Mouse (Mus musculus): ENCODE measurements around the gene Zbtb11.

Zbtb11 gene

DNA sequence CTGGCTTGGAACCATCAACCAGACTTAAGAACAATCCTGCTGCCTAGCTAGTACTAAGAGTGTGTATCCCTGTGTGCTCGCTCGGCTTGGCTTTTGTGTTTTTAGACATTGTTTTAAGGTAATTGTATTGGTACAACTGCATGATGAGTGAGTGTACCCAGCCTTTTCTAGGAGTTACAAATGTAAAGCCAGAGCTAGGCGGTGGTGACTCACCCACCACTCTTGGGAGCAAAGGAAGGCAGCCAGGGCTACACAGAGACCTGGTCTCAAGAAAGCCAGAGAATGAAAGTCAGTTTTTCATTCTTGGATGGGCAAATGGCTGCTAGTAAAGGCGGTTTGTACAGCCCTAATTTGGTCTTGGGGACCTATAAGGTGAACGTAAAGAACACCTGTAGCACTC is 3.3 kb upstream of the Zbtb11 start:
- DNase-seq (ENCODE audit: low read depth, low spot score), result no peak

DNA sequence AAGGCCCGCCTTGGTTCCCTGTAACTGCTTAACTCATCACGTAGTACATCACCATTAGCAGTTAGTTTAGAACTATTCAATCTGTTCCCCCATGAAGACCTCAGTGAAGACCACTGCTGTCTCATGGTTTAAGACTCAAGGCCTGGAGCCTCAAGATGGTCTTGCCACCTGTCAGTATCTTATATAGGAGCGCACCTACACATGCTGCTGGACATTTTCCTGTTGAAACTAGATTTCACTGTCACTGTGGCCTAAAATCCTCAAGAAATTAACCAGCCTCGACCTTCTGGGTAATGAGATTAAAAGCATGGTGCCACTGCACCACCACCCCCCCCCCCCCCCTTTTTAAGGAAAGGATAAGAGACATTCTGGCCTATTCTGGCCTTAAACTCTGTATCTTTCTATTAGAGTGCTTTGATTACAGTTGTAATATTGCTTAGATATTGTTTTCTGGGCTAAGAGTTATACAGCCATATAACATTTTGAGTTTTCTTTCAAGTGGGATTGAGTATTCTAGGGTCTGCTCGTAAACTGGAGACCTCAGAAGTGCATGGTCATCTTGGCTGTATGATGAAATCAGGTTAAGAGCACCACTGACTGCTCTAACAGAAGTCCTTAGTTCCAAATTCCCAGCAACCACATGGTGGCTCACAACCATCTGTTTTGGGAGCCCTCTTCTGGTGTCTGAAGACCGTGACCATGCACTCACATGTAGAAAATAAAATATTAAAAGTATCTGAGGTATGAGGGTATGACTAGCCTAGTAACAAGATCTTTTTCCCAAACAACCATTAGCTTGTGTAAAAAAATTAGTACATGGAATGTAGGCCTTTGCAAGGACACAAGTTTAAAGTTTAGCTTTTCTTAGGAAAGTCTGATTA is 1.7 kb upstream of the Zbtb11 start:
- DNase-seq (ENCODE audit: low read depth, low spot score), result peak; percentile 48

DNA sequence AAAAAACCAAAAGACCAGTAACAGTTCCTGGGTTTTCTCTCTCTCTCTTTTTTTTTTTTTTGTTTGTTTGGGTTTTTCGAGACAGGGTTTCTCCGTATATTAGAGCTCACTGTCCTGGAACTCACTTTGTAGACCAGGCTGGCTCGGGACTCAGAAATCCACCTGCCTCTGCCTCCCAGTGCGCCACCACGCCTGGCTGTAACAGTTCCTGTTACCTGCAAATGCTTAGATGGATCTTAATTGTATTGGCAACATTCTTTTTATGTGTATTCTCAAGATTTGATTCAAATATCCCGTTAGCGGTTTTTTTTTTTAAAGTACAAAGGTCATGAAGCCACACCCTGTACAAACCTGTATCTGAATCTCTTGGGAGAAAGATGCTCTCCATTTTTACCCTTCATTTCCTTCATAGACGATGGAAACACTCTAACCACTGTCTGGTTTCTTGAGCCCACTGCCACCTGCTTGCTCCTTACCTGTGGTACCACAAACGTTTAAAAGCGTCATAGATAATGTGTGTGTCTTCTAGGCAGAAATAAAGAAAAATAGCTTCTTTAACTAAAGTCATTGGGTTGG is 969 bp upstream of the Zbtb11 start:
- no peak for DNase-seq (ENCODE audit: low read depth, low spot score)

DNA sequence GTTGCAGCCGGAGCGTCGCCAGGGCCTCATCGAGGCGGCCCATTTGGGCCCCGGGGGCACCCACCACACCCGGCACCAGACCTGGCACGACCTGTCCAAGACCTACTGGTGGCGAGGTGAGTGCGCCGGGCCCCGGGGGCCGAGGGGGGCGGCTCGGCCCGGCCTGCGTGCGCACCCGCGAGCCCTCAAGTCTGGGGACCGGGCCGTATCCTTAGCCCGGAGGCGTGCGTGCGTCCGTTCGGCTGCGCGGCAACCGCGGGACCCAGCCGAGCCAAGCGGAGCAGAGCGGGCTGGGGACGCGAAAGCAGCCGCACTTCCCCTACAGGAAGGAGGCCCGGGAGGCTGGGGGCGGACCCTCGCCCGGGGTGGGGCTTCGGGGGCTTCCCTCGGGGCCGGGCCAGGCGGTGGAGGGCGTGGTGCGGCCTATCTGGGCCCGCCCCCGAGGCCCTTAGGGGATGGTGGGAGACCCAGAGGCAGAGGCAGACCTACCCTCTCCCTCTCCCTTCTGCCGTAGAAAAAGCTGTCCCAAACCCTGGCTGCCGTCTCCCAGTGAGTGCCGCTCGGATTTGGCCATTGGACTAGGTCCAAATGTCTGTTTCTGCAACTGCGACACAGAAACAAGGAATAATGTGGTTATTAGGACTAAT is 696 bp downstream of the Zbtb11 start:
- peak; percentile 92 for DNase-seq (ENCODE audit: low read depth, low spot score)

DNA sequence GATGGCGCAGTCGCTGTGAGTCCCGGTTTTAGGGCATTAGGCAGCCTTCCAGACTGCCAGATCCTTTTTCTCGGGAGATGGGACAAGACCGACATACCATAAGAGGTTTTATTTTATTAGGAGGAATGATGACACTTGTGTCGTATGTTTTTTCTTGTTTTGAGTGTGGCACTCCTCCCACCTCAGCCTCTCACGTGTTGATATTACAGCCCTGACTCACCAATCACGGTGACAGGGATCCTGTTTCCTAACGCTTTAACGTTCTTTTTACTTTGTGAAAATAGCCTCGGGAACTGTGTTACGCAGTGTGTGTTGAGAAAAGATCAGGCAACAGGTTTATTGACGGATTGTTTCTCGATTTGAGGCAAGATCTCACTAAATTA is 1.2 kb downstream of the Zbtb11 start:
- DNase-seq (ENCODE audit: low read depth, low spot score), result no peak

DNA sequence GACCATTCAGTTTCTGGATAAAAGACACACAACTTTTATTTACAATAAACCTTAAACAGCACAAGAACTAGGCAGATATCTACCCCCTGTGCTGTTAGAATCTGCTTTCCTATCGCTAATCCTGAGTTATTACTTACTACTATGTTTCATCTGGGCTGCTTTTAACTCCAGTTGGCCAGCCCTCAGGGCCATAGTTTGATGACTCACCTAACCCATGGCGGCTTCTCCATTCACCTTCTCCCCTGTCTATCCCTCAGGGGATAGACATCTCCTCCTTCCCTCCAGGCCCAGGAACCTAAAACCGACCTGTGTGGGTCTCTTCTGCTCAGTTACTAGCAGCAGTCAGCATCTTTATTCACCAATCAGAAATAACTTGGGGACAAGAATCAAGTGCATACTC is 12.3 kb downstream of the Zbtb11 start:
- no peak for DNase-seq (ENCODE audit: low read depth, low spot score)

DNA sequence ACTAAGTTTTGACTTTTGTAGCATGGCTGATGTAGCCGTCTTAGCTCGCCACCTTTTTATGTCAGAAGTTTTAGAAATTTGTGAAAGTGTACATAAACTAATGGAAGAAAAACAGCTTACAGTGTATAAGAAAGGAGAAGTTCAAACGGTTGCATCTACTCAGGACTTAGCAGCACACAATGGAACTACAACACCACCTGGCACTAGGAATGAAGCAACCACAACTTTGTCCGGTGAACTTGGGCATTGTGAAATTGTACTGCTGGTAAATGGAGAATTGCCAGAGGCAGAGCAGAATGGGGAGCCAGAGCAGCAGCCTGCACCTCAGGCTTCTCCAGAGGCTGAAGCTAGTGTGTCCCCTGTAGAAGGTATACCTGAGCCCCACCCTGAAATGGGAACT is 16.6 kb downstream of the Zbtb11 start:
- no peak for DNase-seq (ENCODE audit: low read depth, low spot score)

DNA sequence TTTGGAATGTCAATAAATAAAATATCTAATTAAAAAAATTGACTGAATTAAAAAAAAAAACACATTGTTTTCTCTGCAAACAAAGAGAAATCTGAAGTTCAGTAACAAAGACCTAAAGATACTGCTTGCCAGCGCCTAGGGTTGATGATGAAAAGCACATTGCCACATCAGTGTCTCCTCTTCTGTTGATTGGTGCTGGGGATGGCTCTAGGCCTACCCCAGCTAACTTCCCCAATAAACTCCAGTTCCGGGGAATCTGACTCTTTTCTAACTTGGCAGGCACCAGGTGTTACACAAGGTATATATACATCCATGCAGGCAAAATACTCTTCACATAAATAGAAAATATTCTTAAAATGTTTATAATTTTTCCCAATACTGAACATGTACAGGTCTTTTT is 20.6 kb downstream of the Zbtb11 start:
- DNase-seq (ENCODE audit: low read depth, low spot score), result no peak

DNA sequence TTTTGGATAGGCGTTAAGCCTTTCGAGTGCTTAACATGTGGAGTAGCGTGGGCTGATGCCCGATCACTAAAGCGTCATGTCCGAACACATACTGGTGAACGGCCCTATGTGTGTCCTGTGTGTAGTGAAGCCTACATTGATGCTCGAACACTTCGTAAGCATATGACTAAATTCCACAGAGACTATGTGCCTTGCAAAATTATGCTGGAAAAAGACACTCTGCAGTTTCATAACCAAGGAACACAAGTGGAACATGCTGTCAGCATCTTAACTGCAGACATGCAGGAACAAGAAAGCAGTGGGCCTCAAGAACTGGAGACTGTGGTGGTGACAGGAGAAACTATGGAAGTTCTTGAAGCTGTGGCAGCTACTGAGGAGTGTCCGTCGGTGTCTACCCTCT is 33.1 kb downstream of the Zbtb11 start:
- no peak for DNase-seq (ENCODE audit: low read depth, low spot score)

DNA sequence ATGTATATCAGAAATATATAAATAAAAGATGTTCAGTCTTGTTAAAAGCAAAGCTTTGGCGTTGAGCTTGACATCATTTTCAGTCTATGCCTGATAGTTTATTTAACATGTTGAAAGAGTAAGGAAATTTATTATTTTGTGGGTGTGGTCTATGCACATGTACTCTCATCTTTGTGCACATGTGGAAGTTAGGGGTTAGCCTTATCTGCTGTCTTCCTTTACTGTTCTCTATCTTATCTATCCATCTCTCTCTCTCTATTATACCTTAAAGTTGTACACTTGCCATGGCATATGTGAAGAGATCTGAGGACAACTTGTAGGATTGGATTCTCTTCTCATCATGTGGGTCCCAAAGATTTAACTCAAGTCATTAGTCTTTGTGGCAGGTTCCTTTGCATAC is 35.2 kb downstream of the Zbtb11 start:
- no peak for DNase-seq (ENCODE audit: low read depth, low spot score)

DNA sequence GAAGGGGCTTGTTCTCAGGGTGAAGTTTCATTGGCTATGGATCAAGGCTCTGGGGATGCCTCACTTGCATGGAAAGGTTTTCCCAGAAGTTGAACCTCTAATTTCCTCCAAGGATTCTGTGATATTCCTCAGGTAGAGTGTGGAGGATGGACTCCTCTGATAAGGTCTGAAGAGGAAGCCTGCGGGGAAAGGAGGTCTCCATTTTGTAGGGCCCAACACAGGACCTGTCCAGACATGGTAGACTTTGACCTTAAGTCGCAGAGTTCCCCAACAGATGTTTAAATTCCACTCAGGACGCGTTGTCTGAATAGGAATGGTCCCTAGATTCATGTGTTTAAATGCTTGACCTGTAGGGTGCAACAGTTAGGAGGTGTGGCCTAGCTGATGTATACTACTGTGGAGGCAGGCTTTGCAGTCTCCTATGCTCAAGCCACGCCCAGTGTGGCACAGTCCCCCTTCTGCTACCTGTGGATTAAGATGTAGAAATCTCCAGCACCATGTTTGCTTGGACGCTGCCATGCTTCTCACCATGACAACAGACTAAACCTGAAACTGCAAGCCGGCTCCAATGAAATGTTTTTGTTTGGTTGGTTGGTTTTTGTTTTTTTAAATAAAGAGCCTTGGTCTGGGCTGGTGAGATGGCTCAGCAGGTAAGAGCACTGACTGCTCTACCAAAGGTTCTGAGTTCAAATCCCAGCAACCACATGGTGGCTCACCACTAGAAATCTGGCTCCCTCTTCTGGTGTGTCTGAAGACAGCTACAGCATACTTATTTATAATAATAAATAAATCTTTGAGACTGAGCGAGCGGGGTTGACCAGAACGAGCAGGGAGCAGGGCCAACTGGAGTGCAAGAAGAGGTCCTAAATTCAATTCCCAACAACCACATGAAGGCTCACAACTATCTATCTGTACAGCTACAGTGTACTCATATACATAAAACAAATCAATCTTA is 39.4 kb downstream of the Zbtb11 start:
- peak; percentile 32 for DNase-seq (ENCODE audit: low read depth, low spot score)

DNA sequence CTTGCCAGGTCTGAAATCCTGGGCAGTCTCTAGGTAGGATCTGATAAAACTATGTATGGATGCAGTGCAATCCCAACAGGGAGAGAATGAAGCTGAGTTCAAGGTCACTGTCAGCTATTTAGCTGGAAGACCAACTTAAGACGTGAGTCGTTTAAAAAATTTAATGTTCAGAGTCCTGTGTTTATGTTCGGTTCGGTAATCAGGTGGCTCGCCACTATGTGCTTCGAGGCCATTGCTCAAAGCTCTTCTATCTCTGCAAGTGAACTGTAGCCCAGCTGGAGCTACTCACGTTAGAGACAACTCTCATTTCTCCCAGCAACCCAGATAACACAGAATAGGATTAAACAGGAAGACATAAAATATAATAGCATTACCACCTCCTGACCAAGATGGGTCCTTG is 40.4 kb downstream of the Zbtb11 start:
- no peak for DNase-seq (ENCODE audit: low read depth, low spot score)

DNA sequence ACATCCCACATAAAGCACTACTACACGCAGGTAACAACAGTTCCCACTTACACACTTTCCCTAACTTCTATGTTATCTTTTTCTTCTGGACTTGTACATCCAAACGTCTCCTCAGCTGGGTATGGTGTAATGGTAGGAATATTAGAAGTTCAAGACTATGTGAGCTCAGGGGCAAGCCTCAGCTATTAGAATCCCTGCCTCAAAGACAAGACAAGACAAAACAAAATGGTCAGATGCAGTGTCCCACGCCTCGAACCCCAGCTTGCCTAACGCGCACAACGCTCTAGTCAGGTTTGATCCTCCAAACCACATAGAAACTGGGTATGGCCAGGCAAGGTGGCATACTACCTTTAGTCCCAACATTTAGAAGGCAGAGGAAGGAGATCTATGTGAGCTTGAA is 46.0 kb downstream of the Zbtb11 start:
- DNase-seq (ENCODE audit: low read depth, low spot score), result no peak

DNA sequence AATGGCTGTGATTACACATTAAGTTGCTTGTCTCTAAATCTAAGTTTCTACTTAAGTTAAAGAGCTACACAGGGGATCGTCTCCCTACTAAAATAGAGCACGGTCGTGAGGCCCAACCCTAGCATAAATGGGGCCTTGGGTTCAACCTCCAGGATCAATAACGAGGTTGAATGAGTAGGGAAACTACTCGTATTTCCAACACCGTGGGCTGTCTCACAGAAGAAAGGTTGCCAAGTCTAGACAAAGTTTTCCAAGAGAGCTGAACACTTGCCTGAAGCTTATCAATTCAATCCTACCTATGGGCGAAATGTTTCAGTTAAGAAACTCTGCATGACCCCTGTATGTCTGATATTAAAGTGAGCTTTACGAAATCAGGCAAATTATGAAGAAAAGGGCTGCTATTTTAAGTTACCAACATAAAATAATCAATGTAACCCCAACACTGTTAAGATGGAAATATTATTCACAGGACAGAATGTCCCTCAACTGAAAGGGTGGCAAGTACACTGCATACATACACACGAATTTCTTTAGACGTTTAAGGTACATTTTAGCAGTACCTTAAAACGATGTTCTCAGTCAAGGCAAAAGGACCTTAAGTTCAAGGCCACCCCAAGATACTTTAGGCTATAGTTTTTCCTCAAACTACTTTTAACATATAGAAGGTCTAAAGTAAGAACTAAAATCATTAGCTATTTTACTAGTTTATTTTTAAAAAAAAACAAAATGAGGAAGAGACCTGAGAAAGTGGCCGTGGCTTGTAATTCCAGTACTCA is 54.4 kb downstream of the Zbtb11 start:
- no peak for DNase-seq (ENCODE audit: low read depth, low spot score)

DNA sequence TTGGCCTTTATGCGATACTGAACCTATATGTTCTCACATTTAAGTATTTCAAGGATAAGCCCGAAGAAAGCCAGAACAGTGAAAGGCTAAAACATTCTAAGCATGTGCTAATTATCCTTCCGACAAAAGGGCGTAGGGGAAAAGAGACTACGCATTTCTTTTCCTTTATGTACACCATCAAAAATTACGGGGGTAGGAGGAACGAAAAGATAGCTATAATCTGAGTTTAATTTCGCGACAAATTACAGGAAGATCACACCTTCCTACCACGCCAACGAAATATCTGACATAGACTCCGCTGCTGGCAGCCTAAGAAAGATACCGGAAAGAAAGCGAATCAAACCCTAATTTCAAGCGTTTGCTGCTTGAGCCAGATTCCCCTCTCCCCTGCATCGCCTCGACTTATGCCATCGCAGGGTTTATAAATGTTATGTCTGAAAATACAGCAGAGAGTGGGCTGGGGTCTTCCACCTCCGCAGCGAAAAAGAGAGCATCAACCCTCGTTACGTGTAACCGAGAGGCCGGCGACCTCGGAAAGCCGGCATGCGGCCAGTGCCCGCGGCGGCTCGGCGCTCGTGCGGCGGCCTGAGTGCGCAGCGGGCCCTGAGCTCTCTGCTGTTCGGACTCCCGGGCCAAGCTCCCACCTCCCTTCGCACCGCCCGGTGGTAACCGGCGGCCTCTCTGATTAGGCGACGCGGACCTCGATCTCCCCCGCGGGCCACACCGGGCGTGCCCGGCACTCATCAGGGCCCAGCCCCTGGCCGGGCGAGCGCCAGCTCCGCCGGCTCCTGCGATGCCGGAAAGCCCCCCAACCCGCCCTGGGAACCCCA is 55.3 kb downstream of the Zbtb11 start:
- no peak for DNase-seq (ENCODE audit: low read depth, low spot score)

DNA sequence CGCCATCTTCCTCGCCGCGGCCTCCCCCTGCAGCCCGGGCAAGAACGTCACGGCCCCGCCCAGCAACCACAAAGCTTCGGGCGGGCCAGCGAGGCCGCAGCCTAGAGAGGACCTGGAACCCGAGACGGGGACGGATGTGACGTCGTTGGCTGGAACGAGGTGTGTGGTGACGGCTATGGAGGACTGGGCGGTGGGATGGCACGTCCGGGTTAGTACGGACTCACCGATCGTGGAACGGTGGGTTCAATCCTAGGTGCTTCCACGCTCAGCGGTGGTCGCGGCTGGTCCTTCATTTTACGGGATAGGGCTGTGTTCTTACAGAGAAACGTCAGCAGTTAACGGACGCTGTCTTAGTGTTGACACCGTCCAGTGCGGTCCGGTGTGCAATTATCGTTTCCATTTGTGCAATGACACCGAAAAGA is 56.0 kb downstream of the Zbtb11 start, which contains the start of gene Pcnp:
Gene Pcnp, minus strand, starts transcription at position 79 of the 422 bp plus-strand sequence.
- peak; percentile 97 for DNase-seq (ENCODE audit: low read depth, low spot score)

DNA sequence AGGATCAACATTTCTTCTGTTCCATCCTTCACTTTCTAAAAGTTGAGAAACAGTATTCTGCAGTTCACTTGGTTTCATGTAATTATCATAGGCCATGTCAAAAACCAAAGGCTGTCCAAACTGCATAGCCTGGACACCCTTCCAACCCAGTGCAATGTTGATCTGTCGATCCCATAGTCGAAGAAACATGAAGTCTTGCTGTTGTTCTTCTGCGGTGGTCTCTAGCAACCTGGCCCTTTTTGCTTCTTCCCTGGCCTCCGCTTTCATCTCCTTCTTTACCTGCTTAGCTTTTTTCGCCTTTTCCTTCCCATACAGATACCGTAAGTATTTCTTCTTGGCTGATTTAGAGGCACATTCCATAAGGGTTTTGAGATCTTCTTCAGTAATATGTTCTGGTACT is 60.9 kb downstream of the Zbtb11 start:
- no peak for DNase-seq (ENCODE audit: low read depth, low spot score)

DNA sequence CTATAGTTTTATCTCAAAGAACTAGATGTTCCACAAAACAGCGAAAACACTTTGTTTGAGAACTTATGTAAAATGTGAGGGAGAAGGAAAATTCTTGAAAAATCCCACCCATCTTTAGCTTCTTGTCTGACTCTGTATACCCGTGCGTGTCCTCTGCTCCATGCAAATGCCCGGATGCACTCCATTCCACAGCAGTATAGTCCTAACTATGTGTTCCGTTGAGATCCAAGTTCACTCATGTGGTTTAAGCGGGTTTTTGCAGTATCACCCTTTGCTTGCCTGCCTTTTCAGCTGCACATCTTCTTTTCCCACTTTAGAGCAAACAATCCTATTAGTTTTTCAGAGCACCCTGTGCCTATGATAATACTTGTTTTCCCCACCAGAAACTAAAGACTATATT is 62.8 kb downstream of the Zbtb11 start:
- peak; percentile 30 for DNase-seq (ENCODE audit: low read depth, low spot score)

DNA sequence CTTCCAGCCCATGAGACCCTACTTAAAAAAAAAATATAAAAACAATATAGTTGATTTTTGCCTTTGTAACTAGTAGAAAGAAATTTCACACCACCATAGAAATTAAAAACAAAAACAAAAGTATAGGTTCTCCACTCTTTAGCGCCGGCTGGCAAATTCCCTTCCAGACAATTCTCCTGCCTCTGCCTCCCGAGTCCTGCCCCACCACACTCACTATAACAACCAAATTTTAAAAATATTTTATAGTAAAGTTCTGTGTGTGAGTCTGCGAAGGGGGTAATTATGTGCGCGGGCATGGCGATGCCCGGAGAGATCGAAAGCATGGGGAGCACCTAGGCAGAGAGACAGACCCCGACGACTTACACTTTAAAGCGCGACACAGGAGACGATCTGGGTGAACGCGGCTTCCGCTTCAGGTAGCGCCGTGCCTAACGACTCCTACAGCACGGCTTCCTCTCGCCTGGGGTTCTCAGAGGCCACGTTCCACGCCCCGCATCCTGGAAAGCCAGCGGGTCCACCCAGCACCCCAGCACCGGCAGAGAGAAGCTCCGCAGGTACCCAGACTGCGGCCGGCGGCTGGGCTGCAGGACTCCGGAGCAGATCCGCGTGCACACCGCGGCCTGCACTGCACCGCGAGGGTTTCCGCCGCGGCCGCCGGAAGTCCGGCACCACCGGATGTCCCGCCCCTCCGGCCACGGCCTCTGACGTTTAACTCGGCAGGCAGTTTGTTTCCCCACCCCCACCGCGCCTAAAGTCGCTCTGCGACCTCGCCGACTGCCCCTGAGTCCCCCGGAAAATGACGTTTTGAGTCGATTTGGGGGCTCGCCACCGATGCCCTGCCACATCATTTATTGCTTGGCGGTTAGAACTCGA is 63.7 kb downstream of the Zbtb11 start, which contains the start of gene Trmt10c:
Gene Trmt10c, minus strand, starts transcription at position 682 of the 873 bp plus-strand sequence.
- DNase-seq (ENCODE audit: low read depth, low spot score), result peak; percentile 99
